Mouse (Mus musculus) olfactory bulb, adult 2 months (tissue): ENCODE data around the gene 1600014C10Rik.

ENCODE experiments used
- CTCF ChIP-seq: fragments of 200-500 bp; IDR thresholded peaks from 2 replicates; pipeline ENCODE4 v1.5.1; 2012; ENCODE audit warnings: low read depth, mild to moderate bottlenecking, low read length, moderate library complexity; ENCODE audit not compliant: insufficient read depth
- POLR2A ChIP-seq: fragments of 200-500 bp; IDR thresholded peaks from 2 replicates; pipeline ENCODE4 v1.6.1; 2012; ENCODE audit warnings: mild to moderate bottlenecking, low read depth, low read length, moderate library complexity; ENCODE audit not compliant: insufficient read depth

GRCm38 (mm10) chr7:38174321-38175148 is 8.5 kb upstream of the 1600014C10Rik start:
- TF ChIP-seq POLR2A (no peak), CTCF (no peak)
